Mouse (Mus musculus): ENCODE measurements around the gene Caskin1. TPM values are rescaled to one million over a fixed set of nuclear protein-coding genes. Genes with fewer than 3 reads are reported as not detected.

Caskin1 gene
- polyA plus RNA-seq, 1 experiment, result 0.52 TPM

- Histone ChIP-seq H3K27me3 (replicated peaks; ENCODE audit: control insufficient read depth, insufficient read depth, low read length) (no peaks in the 10 kb centered on the region), H3K36me3 (ENCODE audit: control insufficient read depth, insufficient read depth, low read length) (no peaks in the 10 kb centered on the region), H3K4me1 (ENCODE audit: control insufficient read depth, insufficient read depth, low read length) (no peaks in the 10 kb centered on the region), H3K27ac (ENCODE audit: insufficient read depth, low read depth, low read length) (no peak overlapping the region), H3K4me3 (ENCODE audit: insufficient read depth, low read depth, low read length) (no peak overlapping the region)
- no peak for DNase-seq
- WGBS, result 95% methylated on average over 1 of the region's 1 CpGs
- TF ChIP-seq CTCF (conservative IDR thresholded peaks at IDR 0.05; ENCODE audit: insufficient read depth, insufficient read length, low read depth, low read length) (no peak), POLR2A (IDR thresholded peaks at IDR 0.05; ENCODE audit: low read depth, low read length) (no peak)
These were observed 7.6 kb downstream of the Caskin1 start for GRCm38 (mm10) chr17:24496026-24496425.

GRCm38 (mm10) chr17:24502208-24502607, 13.8 kb downstream of the Caskin1 start:
- WGBS, result 47% methylated on average over 11 of the region's 11 CpGs
- Histone ChIP-seq H3K27me3 (replicated peaks; ENCODE audit: control insufficient read depth, insufficient read depth, low read length) (no peaks in the 10 kb centered on the region), H3K4me1 (ENCODE audit: control insufficient read depth, insufficient read depth, low read length) (no peaks in the 10 kb centered on the region), H3K36me3 (ENCODE audit: control insufficient read depth, insufficient read depth, low read length) (no peaks in the 10 kb centered on the region), H3K27ac (ENCODE audit: insufficient read depth, low read depth, low read length) (no peak overlapping the region), H3K4me3 (ENCODE audit: insufficient read depth, low read depth, low read length) (no peak overlapping the region)
- no peak for TF ChIP-seq POLR2A (IDR thresholded peaks at IDR 0.05; ENCODE audit: low read depth, low read length)
- TF ChIP-seq CTCF (conservative IDR thresholded peaks at IDR 0.05; ENCODE audit: insufficient read depth, insufficient read length, low read depth, low read length), result 0 out of 2 replicates have a peak, but pooled peaks have one; percentile 16
- DNase-seq, result no peak

- H3K4me1 ChIP-seq (ENCODE audit: control insufficient read depth, insufficient read depth, low read length), result no peaks in the 10 kb centered on the region
- WGBS, result 88% methylated on average over 10 of the region's 10 CpGs
- H3K27me3 ChIP-seq (replicated peaks; ENCODE audit: control insufficient read depth, insufficient read depth, low read length), result no peaks in the 10 kb centered on the region
- no peak overlapping the region for H3K4me3 ChIP-seq (ENCODE audit: insufficient read depth, low read depth, low read length)
- H3K36me3 ChIP-seq (ENCODE audit: control insufficient read depth, insufficient read depth, low read length), result no peaks in the 10 kb centered on the region
- DNase-seq, result no peak
- TF ChIP-seq POLR2A (IDR thresholded peaks at IDR 0.05; ENCODE audit: low read depth, low read length) (no peak), CTCF (conservative IDR thresholded peaks at IDR 0.05; ENCODE audit: insufficient read depth, insufficient read length, low read depth, low read length) (no peak)
- H3K27ac ChIP-seq (ENCODE audit: insufficient read depth, low read depth, low read length), result no peak overlapping the region
These were observed 15.7 kb downstream of the Caskin1 start for GRCm38 (mm10) chr17:24504085-24504484.

- no peaks in the 10 kb centered on the region for H3K4me1 ChIP-seq (ENCODE audit: control insufficient read depth, insufficient read depth, low read length)
- 95% methylated on average over 30 of the region's 30 CpGs for whole genome bisulfite sequencing
- no peaks in the 10 kb centered on the region for H3K36me3 ChIP-seq (ENCODE audit: control insufficient read depth, insufficient read depth, low read length)
- DNase-seq, result no peak
- no peak overlapping the region for H3K4me3 ChIP-seq (ENCODE audit: insufficient read depth, low read depth, low read length)
- H3K27ac ChIP-seq (ENCODE audit: insufficient read depth, low read depth, low read length), result no peak overlapping the region
- H3K27me3 ChIP-seq (replicated peaks; ENCODE audit: control insufficient read depth, insufficient read depth, low read length), result no peaks in the 10 kb centered on the region
- TF ChIP-seq POLR2A (IDR thresholded peaks at IDR 0.05; ENCODE audit: low read depth, low read length) (no peak), CTCF (conservative IDR thresholded peaks at IDR 0.05; ENCODE audit: insufficient read depth, insufficient read length, low read depth, low read length) (no peak)
These were observed 17.0 kb downstream of the Caskin1 start for GRCm38 (mm10) chr17:24505286-24505955.

GRCm38 (mm10) chr17:24506332-24507070, 18.1 kb downstream of the Caskin1 start:
- H3K27me3 ChIP-seq (replicated peaks; ENCODE audit: control insufficient read depth, insufficient read depth, low read length), result no peaks in the 10 kb centered on the region
- H3K36me3 ChIP-seq (ENCODE audit: control insufficient read depth, insufficient read depth, low read length), result no peaks in the 10 kb centered on the region
- WGBS, result 41% methylated on average over 36 of the region's 36 CpGs
- TF ChIP-seq CTCF (conservative IDR thresholded peaks at IDR 0.05; ENCODE audit: insufficient read depth, insufficient read length, low read depth, low read length) (no peak), POLR2A (IDR thresholded peaks at IDR 0.05; ENCODE audit: low read depth, low read length) (no peak)
- no peak for DNase-seq
- no peaks in the 10 kb centered on the region for H3K4me1 ChIP-seq (ENCODE audit: control insufficient read depth, insufficient read depth, low read length)
- H3K27ac ChIP-seq (ENCODE audit: insufficient read depth, low read depth, low read length), result no peak overlapping the region
- H3K4me3 ChIP-seq (ENCODE audit: insufficient read depth, low read depth, low read length), result no peak overlapping the region

GRCm38 (mm10) chr17:24507129-24507664, 18.8 kb downstream of the Caskin1 start:
- peak; percentile 24 for DNase-seq
- Histone ChIP-seq H3K27me3 (replicated peaks; ENCODE audit: control insufficient read depth, insufficient read depth, low read length) (no peaks in the 10 kb centered on the region), H3K4me1 (ENCODE audit: control insufficient read depth, insufficient read depth, low read length) (no peaks in the 10 kb centered on the region), H3K27ac (ENCODE audit: insufficient read depth, low read depth, low read length) (no peak overlapping the region), H3K36me3 (ENCODE audit: control insufficient read depth, insufficient read depth, low read length) (no peaks in the 10 kb centered on the region), H3K4me3 (ENCODE audit: insufficient read depth, low read depth, low read length) (no peak overlapping the region)
- TF ChIP-seq POLR2A (IDR thresholded peaks at IDR 0.05; ENCODE audit: low read depth, low read length) (no peak), CTCF (conservative IDR thresholded peaks at IDR 0.05; ENCODE audit: insufficient read depth, insufficient read length, low read depth, low read length) (no peak)
- WGBS, result 41% methylated on average over 19 of the region's 19 CpGs

Data from kidney, adult 2 months (tissue).